Mouse (Mus musculus) left cerebral cortex, postnatal 36 days (tissue): Measurements from ENCODE around the gene Cacna1i. TPM values are rescaled to one million over a fixed set of nuclear protein-coding genes. Genes with fewer than 3 reads are reported as not detected.

Source experiments
- DNase-seq, 2 experiments: peaks; one replicate each; pipeline ENCODE4 v3.0.0; 2021 to 2022; ENCODE audit warnings: low spot score in 2 of 2, mixed read lengths in 1 of 2
- intact Hi-C: fragments of 180-260 bp; cut with DNase I; formaldehyde crosslinking; loops from one replicate; pipeline ENCODE4 v1.15.1; 2025
- total RNA-seq, 2 experiments: library from RNA; stranded (reverse); gene quantifications; 2 replicates each; pipeline ENCODE4 v1.2.3; 2021

Gene Cacna1i
- total RNA-seq, result 10 to 100 TPM; 73.2 to 73.7 TPM

DNA sequence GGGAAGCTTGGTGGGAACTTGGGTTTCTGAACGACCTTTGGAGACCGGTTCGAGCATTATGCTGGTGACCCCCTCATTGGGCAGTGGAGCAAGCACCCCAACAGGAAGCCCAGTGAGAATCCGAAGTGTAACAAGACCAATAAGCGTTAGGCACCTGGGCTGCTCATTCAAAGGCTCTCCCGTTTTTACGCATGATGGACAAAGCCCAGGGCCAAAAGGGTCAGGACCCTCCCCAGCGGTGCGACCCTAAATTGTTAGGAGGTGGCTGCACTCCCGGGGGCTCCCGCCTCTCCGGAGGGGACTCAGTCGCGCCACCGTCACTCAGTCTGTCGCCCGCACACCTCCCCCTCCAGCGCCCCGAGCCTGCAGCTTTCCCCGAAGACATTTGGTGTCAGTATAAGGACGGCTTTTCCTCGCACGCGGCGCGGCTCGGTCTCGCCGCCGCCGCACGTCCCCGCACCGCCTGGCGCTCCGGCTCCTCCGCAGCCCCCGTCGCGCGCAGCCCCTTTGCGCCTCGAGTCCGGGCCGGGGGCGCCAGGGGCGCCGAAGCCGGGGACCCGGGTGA lies at the start of gene Cacna1i:
Gene Cacna1i, plus strand, starts transcription at position 388 of the 565 bp plus-strand sequence.
- peak; percentile 70 to 77 for DNase-seq
- intact Hi-C loops, result loop anchor here (5.0 kb wide), 3 partner anchors 330 to 405 kb away; no protein-coding TSS in a partner anchor

GRCm38 (mm10) chr15:80248135-80248534 lies 38.9 kb upstream of the Cacna1i start:
- intact Hi-C loops, result no loop called here

GRCm38 (mm10) chr15:80248596-80248995 lies 38.4 kb upstream of the Cacna1i start:
- intact Hi-C loops, result no loop called here
- DNase-seq, result no peak

More at GRCm38 (mm10) chr15:80248135-80248534, 38.9 kb upstream of the Cacna1i start:
- DNase-seq, result no peak

GRCm38 (mm10) chr15:80249672-80250071 lies 37.4 kb upstream of the Cacna1i start:
- DNase-seq, result no peak
- intact Hi-C loops, result no loop called here

GRCm38 (mm10) chr15:80250586-80250985 lies 36.5 kb upstream of the Cacna1i start:
- intact Hi-C loops, result no loop called here

GRCm38 (mm10) chr15:80253530-80253929 lies 33.5 kb upstream of the Cacna1i start:
- no peak for DNase-seq
- intact Hi-C loops, result no loop called here

More at GRCm38 (mm10) chr15:80250586-80250985, 36.5 kb upstream of the Cacna1i start:
- DNase-seq, result no peak

DNA sequence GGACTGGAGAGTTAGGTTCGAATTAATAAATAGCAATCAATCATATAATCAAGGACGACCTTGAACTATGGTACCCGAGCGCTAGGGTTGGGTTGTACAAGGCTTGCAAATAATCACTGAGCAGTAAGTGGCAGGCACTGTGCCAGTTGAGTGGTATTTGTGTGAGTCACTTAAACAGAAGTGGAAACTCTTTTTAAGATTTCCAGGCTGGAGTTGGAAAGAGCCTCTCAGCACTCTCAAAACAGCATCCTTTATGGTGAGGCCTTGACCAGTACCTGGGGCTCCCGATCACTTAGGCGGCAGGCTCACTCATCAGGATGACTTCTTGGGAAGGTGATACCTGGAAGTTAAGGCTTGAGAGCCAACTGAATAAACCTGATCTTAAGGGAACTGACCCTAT lies 32.8 kb upstream of the Cacna1i start:
- intact Hi-C loops, result loop anchor here (2.0 kb wide), 1 partner anchor 19 kb away; the partner anchor contains the start of genes AC140267.1 and Mief1
- DNase-seq, result no peak

GRCm38 (mm10) chr15:80254847-80255645 lies 32.0 kb upstream of the Cacna1i start, which contains the start of gene Atf4:
Gene Atf4, plus strand, starts transcription at chr15:80255184.
- DNase-seq, result peak; percentile 98 to 99
- intact Hi-C loops, result loop anchor here (2.0 kb wide), 1 partner anchor 20 kb away; the partner anchor contains the start of genes AC140267.1 and Mief1

DNA sequence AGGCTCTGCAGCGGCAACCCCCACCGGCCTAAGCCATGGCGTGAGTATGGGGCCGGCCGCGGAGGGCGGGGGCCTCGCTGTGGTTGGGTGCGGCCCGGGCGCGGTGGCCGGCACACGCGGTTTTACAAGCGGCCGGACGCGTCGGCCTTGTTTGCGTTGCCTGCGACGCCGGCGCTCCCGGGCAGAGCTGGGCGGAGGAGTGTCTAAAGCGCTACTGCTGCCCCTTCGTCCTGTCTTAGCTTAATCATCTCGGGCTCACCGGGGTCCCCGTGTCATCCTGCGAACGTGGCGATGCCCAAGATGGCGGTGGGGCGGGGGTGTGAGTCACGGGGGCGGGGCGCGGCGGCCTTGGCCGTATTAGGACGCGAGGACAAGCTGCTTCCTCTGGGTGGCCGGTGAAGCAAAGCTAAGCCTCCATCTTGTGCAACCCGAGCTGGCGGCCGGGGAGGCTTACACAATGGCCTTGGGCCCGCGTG lies 31.4 kb upstream of the Cacna1i start:
- peak; percentile 64 to 73 for DNase-seq
- intact Hi-C loops, result loop anchor here (2.0 kb wide), 1 partner anchor 21 kb away; the partner anchor contains the start of genes AC140267.1 and Mief1

GRCm38 (mm10) chr15:80256242-80256641 lies 30.8 kb upstream of the Cacna1i start:
- no peak for DNase-seq
- intact Hi-C loops, result no loop called here

DNA sequence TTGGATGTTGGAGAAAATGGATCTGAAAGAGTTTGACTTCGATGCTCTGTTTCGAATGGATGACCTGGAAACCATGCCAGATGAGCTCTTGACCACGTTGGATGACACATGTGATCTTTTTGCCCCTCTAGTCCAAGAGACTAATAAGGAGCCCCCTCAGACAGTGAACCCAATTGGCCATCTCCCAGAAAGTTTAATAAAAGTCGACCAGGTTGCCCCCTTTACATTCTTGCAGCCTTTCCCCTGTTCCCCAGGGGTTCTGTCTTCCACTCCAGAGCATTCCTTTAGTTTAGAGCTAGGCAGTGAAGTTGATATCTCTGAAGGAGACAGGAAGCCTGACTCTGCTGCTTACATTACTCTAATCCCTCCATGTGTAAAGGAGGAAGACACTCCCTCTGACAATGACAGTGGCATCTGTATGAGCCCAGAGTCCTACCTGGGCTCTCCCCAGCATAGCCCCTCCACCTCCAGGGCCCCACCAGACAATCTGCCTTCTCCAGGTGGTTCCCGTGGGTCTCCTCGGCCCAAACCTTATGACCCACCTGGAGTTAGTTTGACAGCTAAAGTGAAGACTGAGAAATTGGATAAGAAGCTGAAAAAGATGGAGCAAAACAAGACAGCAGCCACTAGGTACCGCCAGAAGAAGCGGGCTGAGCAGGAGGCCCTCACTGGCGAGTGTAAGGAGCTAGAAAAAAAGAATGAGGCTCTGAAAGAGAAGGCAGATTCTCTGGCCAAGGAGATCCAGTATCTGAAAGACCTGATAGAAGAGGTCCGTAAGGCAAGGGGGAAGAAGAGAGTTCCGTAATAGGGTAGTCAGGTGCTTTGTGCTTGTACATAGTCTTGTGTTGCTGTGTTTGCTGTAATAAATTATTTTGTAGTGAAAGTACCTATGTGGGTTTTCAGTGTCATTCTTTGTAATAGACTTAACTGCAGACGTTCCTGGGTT lies 30.1 kb upstream of the Cacna1i start:
- intact Hi-C loops, result no loop called here
- DNase-seq, result no peak

DNA sequence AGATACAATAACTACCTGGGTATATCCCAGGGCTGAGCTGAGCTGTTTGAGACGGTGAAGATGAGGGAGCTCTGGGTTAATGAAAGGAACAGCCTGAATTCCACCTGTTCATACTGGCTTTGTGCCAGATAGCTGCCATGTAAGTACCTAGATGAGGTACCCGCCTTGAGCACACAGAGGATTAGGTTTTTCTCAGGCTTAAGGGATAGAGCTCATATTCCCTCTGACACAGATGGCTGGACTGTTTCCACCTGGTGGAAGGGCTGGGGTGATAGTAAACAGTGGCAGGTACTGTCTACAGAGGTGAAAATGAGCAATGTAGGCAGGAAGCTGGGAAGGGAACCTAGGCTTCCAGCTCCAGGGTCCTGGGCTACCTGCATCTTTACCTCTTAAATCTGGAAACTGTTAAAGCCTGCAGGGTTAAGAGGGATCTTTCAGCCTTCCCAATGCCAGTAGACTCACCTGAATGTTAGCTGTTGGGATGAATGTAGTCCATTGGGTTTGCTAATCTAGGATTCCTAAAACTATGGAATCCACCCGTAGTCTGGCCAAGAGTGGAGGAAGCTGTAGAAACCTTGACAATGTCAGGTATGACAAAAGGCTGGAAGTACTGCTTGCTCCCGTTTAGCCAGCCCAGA lies 29.3 kb upstream of the Cacna1i start:
- intact Hi-C loops, result no loop called here
- no peak for DNase-seq

DNA sequence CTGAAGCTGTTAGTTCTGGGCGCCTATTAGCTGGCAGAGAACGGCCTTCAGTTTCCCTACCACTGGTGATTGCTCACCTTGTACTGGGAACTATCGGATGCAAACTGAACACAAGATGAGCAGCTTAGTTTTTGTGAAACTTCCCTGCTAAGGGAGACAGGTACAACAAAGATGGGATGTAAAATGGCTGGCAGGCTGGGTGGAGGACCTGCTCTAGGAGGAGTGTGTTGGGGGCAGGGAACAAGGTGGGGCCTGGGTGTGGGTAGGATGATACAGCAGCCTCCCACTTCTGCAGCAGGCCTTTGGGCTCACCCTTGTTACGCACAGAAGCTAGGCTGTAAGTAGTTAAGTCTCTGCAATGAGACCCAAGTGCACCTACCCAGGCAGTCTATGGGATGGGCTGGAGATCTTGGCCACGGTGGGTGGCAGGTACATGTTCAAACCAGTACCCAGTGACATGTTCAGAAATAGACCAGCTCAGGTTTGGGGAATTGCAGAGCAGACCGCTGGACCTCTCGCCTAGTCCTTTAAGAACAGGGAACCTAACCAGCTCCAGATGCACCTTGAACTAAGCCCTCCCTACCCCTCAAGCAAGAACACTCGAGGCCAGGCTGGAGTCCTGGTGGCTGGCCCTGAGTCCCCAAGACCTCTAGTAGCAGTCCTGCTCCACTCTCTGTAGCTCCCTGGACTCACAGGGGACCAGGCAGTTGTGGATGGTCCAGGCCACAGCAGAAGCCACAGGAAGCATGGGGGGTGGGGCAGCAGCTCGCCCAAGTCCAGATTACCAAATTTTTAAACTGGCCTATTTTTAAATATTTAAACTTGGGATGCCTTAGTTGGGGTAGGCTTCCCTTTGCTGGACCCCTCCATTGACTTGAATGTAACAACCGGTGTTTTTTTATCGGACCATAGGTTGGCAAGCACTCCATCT lies 28.5 kb upstream of the Cacna1i start:
- intact Hi-C loops, result no loop called here
- DNase-seq, result no peak

- no peak for DNase-seq
- intact Hi-C loops, result loop anchor here (5.0 kb wide), 2 partner anchors 32 to 167 kb away; partner anchors contain the start of genes Rpl3 and Syngr1
Observed at GRCm38 (mm10) chr15:80259406-80260045, 27.5 kb upstream of the Cacna1i start.

- intact Hi-C loops, result loop anchor here (5.0 kb wide), 2 partner anchors 33 to 168 kb away; partner anchors contain the start of genes Rpl3 and Syngr1
- peak; percentile 75 to 82 for DNase-seq
Observed at GRCm38 (mm10) chr15:80260677-80261076, 26.4 kb upstream of the Cacna1i start.

DNA sequence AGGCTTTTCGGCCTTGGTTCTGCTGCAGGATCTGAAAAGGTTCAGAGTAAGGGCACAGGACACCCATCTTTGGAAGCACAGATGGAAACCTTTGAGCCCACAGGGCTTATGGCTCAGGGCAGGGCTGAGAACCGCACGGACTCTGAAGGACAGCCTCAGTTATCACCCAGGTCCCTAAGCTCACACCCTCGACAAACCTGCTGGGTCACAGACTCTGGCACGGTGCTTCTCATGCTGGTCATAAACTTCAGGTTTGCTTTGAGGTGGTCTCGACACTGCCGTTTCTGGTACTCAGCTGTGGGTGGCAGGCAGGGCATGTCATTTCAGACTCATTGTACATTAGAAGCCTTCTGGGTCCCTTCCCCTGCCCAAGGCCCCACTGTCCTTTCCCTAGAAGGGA lies 25.9 kb upstream of the Cacna1i start:
- intact Hi-C loops, result loop anchor here (5.0 kb wide), 2 partner anchors 34 to 169 kb away; partner anchors contain the start of genes Rpl3 and Syngr1

More for the DNA sequence above, 25.9 kb upstream of the Cacna1i start:
- no peak for DNase-seq
